Mouse (Mus musculus): ENCODE results near the gene Ubqln4. TPM values are rescaled to one million over a fixed set of nuclear protein-coding genes. Genes with fewer than 3 reads are reported as not detected.
A peak's percentile ranks its signal among the peaks of the same experiment; 100 is the strongest.
"Not testable (repeated sequence)": the region's sequence is repeated elsewhere in the genome, so short reads cannot be mapped to it uniquely, and the experiment has no call there.

Gene Ubqln4
- total RNA-seq, 2 experiments from 2014 or later: 5.7 to 7.9 TPM

DNA sequence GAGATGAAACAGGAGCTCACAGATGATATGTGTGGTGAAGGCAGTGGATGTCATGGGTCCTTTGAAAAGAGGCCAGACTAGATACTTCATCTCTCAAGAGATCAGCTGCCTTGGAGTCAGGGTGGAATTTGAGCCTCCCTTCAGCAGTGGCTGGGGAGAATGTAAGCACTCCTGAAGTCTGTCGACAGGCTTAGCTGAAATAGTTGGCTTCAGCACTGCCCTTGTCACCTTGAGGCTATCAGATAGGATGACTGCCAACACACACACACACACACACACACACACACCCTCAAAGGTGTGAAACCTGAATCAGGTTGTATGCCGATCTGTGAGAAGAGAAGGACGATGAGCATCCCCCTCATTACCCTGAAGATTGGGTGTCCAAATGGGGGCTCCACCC is 37.5 kb downstream of the Ubqln4 start:
- ATAC-seq (replicated peaks; ENCODE audit: low FRiP score, poor library complexity, severe bottlenecking): no peak

DNA sequence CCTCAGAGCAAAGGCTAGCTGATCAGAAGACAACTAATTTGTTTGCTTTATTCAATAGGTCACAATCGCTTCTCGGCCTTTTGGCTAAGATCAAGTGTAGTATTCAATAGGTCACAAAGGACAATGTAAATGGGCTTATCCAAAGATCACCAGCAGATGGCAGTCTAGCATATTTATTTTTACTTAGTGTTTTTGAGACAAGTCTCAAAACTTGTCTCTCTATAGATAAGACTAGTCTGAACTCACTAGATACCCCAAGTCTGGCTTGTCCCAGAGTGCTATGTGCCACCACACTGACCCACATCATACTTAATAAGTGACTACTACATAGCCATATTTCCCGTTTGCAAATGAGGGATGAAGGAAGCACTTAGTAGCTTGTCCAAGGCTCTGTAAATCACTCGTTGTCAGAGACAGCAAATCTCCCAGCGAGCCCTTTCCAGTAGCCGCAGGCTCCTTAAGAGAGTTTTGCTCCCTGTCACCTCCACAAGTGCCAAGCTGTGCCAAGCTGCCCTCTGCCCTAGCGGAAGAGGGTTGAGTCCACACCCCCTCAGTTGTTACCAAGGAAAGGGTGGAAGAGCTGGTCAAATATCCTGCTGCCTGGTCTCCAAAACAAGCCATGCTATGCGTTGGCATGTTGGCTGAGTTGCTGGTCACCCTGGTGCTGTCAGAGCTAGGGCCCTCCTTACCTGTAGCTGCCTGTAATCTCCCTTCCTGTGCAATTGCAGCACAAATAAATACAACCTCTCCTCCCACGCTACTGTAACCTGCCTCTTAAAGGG is 38.6 kb downstream of the Ubqln4 start:
- peak; percentile 77 for ATAC-seq (replicated peaks; ENCODE audit: low FRiP score, poor library complexity, severe bottlenecking)

DNA sequence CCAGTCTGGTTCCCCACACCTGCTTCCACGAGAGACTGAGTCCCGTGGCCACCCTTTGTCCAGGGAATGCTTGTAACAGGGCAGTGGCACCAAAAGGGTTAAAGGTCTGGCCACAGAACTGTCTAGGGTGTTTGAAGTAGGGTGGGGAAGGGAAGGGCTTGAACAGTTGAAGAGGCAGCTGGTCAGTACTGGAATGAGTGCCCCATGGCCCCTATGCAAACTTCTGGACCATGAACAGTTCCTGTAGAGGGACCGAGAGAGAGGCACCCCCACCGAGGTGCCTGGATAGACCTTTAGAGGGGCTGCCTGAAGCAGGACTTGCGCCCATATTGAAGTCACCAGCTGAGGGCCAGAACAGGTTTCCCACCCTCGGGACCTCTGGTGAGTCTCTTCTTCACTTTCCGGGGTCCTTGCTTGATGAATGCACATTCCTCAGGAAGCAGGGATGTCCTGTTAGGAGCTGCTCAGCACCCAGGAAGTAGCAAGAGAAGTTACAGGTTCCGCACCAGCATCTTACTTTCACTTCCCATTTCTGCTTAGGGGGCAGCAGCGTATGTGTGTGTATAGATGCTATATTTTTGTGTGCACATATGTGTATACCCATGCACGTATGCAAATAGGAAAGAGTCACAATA is 39.5 kb downstream of the Ubqln4 start:
- ATAC-seq (replicated peaks; ENCODE audit: low FRiP score, poor library complexity, severe bottlenecking): no peak

DNA sequence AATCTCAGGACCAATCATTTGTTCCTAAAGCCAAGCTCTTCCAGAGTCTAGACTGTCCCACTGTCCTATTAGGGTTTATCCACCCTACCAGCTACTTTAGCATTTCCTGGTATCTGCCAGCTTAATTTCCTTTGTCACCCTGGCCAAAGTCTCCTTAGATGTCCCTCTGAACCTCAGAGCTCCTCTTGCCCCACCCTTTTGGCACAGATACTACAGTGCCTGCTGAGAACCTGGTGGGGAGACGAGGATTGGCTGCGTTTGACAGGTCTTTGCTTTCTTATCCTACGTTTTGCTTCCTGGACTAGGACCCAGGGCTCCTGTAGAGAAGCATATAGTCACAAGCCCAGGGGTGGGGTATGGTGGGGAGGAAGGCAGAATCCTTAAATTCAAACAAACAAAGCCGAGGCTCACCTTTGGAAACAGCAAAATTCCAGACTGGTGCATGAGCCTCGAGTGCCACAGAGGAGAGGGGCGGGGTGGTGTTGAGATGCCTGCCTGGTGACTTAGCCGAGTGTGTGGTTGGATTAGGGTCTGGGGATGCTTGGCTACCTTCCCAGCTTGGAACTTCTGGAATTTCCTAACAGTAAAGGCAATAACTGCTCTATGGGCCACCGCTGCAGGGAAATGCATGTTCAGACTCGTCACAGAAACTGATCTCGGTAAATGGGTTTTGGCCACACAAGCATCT is 40.5 kb downstream of the Ubqln4 start:
- ATAC-seq (replicated peaks; ENCODE audit: low FRiP score, poor library complexity, severe bottlenecking): no peak

DNA sequence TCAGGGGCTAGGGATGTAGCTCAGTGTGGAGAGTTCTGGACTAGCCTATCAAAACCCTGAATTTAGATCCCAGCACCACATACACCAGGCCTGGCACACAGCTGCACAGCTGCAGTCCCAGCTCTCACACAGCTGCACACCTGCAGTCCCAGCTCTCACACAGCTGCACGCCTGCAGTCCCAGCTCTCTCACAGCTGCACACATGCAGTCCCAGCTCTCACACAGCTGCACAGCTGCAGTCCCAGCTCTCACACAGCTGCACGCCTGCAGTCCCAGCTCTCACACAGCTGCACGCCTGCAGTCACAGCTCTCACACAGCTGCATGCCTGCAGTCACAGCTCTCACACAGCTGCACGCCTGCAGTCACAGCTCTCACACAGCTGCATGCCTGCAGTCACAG is 43.0 kb downstream of the Ubqln4 start:
- not testable (repeated sequence) for ATAC-seq (replicated peaks; ENCODE audit: low FRiP score, poor library complexity, severe bottlenecking)

DNA sequence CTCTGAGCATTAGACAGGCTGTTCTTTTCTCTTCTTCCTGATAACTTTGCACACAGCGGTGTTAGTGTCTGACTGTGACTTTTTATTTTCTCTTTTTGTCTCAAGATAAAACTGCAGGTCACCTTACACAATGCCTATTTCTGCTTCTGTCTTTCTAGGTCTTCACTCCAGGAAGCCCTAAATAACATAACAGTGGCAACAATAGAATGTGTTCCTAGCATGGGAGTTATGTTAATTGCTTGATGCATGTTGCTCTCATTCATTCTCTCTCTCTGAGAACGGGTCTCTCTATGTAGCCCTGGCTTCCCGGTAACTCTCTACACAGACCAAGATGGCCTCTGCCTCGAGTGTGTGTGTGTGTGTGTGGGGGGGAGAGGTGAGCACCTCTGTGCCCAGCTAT is 48.9 kb downstream of the Ubqln4 start:
- no peak for ATAC-seq (replicated peaks; ENCODE audit: low FRiP score, poor library complexity, severe bottlenecking)

DNA sequence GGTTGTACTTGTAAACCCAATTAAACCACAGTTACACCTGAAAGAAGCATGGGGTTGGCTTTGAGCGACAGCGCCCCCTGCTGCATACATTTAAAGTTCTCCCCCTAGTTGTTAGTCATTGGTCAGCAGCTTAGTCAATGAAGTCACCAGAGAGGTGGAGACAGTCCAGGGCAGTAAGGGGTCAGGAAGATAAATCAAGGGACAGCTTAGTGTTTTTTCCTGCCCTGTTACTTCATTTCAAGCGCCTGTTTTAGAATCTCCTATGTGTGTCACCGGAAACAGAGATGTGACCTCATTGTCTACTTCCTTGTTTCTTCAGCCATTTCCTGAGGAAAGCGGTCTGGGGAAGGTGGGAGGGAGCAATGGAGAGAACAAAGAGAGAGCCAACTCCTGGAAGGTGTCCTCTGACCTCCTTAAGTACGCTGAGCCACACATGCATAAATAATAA is 50.2 kb downstream of the Ubqln4 start:
- peak; percentile 63; the same call in 1 of the 2 replicates for ATAC-seq (replicated peaks; ENCODE audit: low FRiP score, poor library complexity, severe bottlenecking)

DNA sequence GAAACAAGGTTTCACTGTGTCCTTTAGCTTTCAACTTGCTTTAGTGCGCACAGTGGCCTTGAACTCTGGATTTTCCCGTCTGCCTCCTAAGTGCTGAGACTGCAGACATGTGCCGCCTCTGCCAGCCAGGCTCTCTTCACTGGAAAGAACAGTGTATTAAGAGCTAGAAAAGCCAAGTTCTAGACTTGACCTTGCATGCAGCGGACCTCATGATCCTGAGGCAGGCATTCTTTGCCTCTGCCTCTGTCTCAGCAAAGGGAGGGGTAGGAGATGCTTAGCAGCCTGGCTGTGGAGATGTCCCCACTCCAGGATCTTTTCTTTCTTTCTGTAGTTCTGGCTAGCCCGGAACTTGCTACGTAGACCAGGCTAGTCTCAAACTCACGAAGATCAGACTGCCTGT is 51.3 kb downstream of the Ubqln4 start:
- ATAC-seq (replicated peaks; ENCODE audit: low FRiP score, poor library complexity, severe bottlenecking): no peak

DNA sequence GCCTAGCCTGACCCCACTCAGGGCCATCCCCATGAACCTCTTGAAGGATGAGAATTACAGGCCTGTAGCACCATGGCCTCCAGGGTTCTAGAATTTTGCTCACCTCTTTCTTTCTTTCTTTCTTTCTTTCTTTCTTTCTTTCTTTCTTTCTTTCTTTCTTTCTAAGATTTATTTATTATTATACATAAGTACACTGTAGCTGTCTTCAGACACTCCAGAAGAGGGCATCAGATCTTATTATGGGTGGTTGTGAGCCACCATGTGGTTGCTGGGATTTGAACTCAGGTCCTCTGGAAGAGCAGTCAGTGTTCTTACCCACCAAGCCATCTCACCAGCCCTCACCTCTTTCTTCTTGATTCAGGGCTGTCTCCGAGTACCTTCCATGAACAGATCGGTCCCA is 52.1 kb downstream of the Ubqln4 start, which contains the start of gene Arhgef2:
TSS of gene Arhgef2 (plus strand) at position 301 of the 400 bp plus-strand sequence.
- not testable (repeated sequence) for ATAC-seq (replicated peaks; ENCODE audit: low FRiP score, poor library complexity, severe bottlenecking)

DNA sequence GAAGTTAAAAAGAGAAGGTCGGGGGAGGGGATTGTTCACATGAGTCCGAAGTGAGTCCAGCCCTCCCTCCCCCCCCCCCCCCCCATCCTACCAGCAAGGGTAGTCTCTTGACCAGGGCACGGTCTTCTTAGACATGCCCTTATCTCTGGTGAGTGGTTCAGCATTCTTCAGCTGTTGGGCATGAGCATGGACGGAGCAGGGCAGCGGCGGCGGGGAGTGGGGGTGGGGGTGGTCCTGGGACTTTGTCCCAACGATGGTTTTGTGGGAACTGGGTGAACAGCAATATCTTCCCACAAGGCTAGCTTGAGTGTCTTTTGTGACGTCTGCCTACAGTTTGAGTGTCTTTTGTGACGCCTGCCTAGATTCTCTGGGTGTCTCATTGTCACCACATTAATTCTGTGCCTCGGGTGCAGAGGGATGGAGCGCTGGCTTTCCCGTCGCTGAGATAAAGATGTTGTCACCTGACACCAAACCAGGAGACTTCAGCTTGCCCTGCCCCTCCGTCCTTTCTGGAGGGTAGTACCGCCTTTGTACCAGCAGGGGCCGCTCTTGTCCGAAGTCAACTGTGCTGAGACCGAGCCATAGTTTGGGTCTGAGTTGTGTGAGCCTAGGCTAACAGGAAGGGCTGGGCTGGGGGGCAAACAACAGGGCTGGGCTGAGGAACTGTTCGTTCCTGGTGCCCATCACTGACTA is 53.7 kb downstream of the Ubqln4 start:
- peak; percentile 91 for ATAC-seq (replicated peaks; ENCODE audit: low FRiP score, poor library complexity, severe bottlenecking)

DNA sequence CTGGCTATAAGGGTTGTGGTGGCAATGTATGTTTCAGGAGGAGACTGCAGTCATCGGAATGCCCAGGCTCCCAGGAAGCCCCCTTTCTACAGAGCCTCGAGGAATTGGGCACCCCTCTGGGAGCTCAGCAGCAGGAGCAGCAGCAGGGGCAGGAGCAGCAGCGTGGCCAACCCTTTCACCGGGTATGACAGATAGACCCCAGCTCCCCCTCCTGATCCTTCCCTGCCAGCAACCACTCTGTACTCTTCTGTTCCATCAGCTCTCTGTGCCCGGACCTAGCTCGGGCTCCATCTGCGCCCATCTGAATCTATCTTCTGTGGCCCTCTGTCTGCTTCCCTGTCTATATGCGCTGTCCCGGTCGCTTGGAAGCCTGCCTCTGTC is 54.2 kb downstream of the Ubqln4 start:
- peak; percentile 31 for ATAC-seq (replicated peaks; ENCODE audit: low FRiP score, poor library complexity, severe bottlenecking)

DNA sequence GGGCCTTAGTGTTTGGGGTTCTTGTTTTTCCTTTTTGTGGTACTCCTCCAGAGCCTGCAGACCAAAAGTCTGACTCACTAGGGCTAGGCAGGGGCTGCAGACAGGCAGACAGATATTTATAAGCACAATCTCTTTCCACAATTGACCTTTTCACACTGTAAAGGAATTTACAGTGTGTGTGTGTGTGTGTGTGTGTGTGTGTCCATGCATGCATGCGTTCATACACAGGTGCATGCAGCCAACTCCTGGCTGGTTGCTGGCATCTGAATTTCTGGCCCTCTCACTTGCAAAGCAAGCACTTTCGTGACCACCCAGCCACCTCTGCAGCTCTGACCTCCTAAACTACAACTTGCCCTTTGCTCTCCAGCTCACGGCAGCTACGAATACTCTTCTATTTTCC is 55.5 kb downstream of the Ubqln4 start:
- ATAC-seq (replicated peaks; ENCODE audit: low FRiP score, poor library complexity, severe bottlenecking): no peak

DNA sequence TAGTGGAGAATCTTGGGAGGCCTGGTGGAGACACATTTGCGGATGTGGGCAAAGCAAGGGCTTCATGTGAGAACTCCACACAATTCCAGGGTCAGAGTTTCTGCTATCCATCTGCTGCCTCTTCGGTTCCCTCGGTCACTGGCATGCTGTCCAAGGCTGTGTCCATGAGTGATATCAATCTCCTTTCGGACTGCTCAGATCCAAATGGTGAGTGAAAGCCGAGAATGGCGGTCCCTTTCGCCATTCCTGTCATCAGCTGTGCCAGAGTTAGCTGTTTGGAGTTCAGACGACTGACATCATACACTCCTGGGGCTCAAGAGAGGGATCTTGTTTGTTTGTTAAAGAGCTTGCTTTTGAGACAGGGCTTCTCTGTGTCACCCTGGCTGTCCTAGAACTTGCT is 60.9 kb downstream of the Ubqln4 start:
- ATAC-seq (replicated peaks; ENCODE audit: low FRiP score, poor library complexity, severe bottlenecking): no peak

DNA sequence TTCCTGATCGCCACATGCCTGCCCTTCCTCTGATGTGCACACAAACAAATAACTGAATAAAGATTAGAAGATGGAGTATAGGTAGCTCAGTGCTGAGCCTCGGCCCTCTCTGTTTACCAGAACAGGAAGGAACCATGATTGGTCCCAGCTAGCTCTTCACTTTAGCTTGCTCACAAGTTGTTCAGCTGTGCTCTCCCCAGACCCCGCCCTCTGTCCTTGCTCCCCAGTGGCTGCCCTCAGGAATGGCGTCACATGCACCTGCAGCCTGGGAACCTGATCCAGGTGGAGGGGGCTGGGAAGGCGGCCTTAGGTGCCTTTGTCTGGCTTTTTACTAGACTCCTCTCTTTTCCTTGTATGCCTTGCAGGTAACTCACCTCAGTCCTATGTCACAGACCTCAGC is 61.6 kb downstream of the Ubqln4 start:
- ATAC-seq (replicated peaks; ENCODE audit: low FRiP score, poor library complexity, severe bottlenecking): no peak

DNA sequence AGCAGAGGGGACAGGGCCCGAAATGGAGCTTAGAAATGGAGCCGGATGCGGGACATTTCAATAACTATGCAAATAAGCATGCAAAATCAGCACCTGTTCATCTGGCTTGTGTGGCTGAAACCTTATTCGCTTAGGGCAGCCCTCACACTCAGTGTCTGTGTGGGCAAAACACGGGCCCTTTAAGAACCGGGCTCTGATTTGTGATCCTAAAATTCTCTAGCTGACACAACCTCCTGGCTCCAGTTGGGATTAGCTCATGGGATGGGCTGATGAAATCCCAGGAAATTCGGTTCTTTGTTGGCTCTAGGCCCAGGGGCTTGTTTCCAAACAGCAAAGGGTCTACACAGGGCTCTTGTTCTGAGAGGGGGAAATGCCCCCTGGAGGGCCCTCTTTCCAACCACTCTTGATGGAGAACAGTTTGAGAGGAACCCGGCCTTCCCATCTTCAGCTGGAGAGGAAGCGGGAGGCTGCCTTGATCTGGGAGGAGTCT is 62.4 kb downstream of the Ubqln4 start:
- ATAC-seq (replicated peaks; ENCODE audit: low FRiP score, poor library complexity, severe bottlenecking): no peak

DNA sequence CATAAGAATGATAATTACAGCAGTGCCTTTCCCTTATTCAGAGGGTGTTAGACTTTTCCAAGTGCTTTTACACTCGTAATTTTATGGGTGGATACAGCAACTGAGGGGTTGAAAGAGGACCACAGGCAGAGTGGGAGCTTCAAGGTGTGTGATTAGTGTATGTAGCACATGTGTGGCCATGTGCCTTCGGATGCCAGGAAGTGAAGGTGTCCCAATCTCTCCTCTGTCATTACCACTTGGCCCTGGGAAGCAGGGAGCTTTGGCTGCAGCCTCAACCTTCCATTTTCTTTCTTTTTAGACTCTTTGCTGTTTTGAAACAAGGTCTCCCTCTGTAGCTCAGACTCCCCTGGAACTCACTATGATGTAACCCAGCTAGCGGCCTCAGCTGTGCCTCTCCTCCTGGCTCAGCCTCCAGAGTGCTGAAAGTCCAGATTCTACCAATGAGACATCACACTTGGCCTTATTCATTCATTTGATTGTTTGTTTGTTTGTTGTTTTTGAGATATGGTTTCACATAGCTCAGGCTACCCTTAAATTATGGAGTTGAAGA is 63.5 kb downstream of the Ubqln4 start:
- no peak for ATAC-seq (replicated peaks; ENCODE audit: low FRiP score, poor library complexity, severe bottlenecking)

DNA sequence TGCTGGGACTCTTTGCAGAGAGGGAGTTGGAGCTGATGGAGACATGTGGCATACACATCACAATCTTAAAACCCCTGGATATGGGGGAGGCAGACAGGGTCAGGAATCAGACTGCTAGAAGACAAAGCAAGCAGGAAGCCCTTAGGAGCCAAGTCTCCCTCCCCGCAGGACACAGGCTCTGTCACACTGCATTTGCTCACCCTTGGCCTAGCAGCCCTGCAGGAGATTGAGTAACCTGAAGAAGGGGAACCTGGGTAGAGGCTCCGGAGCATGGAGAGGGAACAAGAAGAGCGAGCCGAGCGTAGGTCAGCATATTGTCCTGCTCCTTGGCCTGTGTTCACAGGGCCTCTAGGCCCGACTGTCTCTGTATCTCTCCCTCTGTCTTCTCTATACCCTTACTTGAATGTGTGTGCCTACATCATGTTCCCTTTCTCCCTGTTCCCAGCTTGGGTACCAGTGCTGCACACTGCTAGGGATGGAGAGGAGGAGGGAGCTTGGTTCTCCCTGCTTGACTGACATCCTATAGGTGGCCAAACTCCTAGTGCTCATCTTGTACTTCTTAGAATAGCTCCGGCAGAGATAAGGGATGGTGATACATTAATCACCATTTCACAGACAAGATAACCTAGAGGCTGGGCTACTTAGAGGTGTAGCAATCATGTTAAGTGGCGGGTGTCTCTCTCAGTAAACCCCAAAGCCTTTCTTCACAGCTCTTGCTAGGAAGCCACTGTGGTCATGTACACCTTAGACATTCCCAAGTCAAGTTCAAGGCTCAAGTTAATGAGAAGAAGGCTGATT is 64.7 kb downstream of the Ubqln4 start:
- ATAC-seq (replicated peaks; ENCODE audit: low FRiP score, poor library complexity, severe bottlenecking): no peak

All from erythroblast, adult 5-6 weeks (primary cell).